Mouse (Mus musculus): ENCODE measurements at regions not wholly inside any gene's neighbourhood (a gene's known extent, or its start where the extent isn't known, plus 50 kb on each side); places are given as distances from the start of the nearest gene placed in this dataset.
A peak's percentile ranks its signal among the peaks of the same experiment; 100 is the strongest.

DNA sequence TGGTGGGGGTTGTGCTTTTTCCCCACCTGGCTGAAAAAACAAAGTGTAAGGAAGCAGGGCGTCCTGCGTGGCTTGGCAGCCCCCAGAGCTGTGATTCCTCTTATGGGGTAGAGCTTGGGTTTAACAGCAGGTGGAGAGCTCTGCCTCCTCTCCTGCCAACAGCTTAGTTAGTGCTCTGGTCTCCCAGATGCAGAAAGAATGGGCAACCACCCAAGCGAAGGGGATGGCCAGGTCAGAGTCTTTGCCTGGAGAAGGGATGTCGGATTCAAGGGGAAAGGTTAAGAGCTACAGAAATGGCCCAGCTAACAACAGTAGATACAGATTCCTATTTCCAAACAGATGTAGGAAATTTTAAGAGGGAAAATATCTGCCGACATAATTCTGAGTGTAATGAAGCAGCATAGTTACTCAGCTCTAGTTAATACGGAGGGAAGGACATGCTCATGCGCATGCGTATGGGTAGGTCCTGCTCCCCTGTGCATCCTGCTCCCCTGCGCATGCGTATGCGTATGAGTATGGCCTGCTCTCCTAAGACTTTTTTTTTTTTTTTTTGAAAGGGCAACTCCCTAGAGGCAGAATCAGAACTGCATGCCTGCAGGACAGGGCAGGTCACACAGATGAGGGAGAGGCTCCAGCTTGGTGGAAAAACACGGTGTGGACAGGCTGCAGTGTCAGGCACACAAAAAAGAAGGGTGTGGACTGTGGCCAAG lies 72.5 kb upstream of the Bod1 start:
- ATAC-seq (ENCODE audit: low read depth) (no peak), DNase-seq (ENCODE audit: low spot score) (no peak)
- Histone ChIP-seq H3K27ac (replicated peaks; ENCODE audit: low read depth, low read length) (no peak overlapping the region), H3K4me2 (ENCODE audit: low read depth, low read length) (no peak overlapping the region), H3K9me3 (ENCODE audit: control insufficient read depth, low read length) (no peaks in the 10 kb centered on the region), H3K9ac (ENCODE audit: low read depth, low read length) (no peak overlapping the region), H3K27me3 (replicated peaks; ENCODE audit: control insufficient read depth, insufficient read depth, low read length) (no peaks in the 10 kb centered on the region), H3K4me1 (ENCODE audit: control insufficient read depth, insufficient read depth, low read length) (no peaks in the 10 kb centered on the region), H3K36me3 (ENCODE audit: control insufficient read depth, insufficient read depth, low read length) (no peaks in the 10 kb centered on the region), H3K4me3 (ENCODE audit: low read depth, low read length) (no peak overlapping the region)
- 80% methylated on average over 12 of the region's 12 CpGs for WGBS

DNA sequence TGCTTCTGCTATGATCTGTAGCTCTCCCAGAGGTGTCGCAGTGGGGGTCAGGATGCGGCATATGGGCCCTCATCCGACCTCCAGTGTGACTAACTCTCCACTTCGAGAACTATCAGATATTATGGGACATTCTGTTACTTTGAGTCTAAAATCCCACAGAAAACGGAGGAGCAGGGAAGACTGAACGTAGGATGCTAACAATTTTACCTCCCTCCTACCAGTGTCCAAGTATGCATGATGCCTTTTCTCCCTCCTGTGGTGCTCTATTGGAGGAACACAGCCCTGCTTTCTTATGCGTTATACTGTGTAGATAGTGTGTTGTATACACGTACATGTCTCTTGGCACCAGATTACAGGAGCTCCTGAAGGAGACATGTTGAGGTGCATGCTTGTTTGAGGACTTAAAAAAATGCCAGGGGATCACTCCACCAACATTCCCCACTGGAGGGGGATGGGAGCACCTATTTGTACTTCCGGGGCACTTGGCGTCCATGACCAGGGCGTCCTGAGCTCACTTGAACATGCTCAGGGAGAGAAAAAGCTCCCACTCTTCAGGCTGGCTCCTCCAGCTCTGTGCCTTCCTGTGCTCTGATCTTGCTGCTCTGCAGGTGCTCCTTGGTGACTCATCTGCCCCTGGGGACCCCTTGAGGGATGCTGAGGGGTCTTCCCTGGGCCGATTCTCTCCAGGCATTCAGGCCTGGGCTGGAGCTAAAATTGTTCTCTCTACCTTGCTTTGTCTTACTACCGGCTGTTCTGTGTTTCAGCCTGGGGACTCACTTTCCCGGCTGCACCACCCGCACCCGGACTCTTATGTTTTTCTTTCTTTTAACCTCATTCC lies 73.6 kb upstream of the Bod1 start:
- DNase-seq (ENCODE audit: low spot score) = no peak
- Histone ChIP-seq H3K27ac (replicated peaks; ENCODE audit: low read depth, low read length) (no peak overlapping the region), H3K36me3 (ENCODE audit: control insufficient read depth, insufficient read depth, low read length) (no peaks in the 10 kb centered on the region), H3K4me3 (ENCODE audit: low read depth, low read length) (no peak overlapping the region), H3K9me3 (ENCODE audit: control insufficient read depth, low read length) (no peaks in the 10 kb centered on the region), H3K27me3 (replicated peaks; ENCODE audit: control insufficient read depth, insufficient read depth, low read length) (no peaks in the 10 kb centered on the region), H3K4me2 (ENCODE audit: low read depth, low read length) (no peak overlapping the region), H3K9ac (ENCODE audit: low read depth, low read length) (no peak overlapping the region), H3K4me1 (ENCODE audit: control insufficient read depth, insufficient read depth, low read length) (no peaks in the 10 kb centered on the region)
- WGBS = 66% methylated on average over 15 of the region's 16 CpGs
- no peak for ATAC-seq (ENCODE audit: low read depth)

GRCm38 (mm10) chr11:31745866-31746248 lies 74.2 kb upstream of the Bod1 start:
- H3K27ac ChIP-seq (replicated peaks; ENCODE audit: low read depth, low read length) = no peak overlapping the region
- no peak overlapping the region for H3K4me3 ChIP-seq (ENCODE audit: low read depth, low read length)
- no peak for ATAC-seq (ENCODE audit: low read depth)
- H3K36me3 ChIP-seq (ENCODE audit: control insufficient read depth, insufficient read depth, low read length) = no peaks in the 10 kb centered on the region
- H3K9me3 ChIP-seq (ENCODE audit: control insufficient read depth, low read length) = no peaks in the 10 kb centered on the region
- 42% methylated on average over 5 of the region's 5 CpGs for WGBS
- H3K4me2 ChIP-seq (ENCODE audit: low read depth, low read length) = no peak overlapping the region
- no peak overlapping the region for H3K9ac ChIP-seq (ENCODE audit: low read depth, low read length)
- H3K27me3 ChIP-seq (replicated peaks; ENCODE audit: control insufficient read depth, insufficient read depth, low read length) = no peaks in the 10 kb centered on the region
- no peak for DNase-seq (ENCODE audit: low spot score)
- no peaks in the 10 kb centered on the region for H3K4me1 ChIP-seq (ENCODE audit: control insufficient read depth, insufficient read depth, low read length)

- Histone ChIP-seq H3K4me2 (ENCODE audit: low read depth, low read length) (no peak overlapping the region), H3K9ac (ENCODE audit: low read depth, low read length) (no peak overlapping the region), H3K27ac (replicated peaks; ENCODE audit: low read depth, low read length) (no peak overlapping the region), H3K36me3 (ENCODE audit: control insufficient read depth, insufficient read depth, low read length) (no peaks in the 10 kb centered on the region), H3K4me1 (ENCODE audit: control insufficient read depth, insufficient read depth, low read length) (no peaks in the 10 kb centered on the region), H3K4me3 (ENCODE audit: low read depth, low read length) (no peak overlapping the region), H3K27me3 (replicated peaks; ENCODE audit: control insufficient read depth, insufficient read depth, low read length) (no peaks in the 10 kb centered on the region), H3K9me3 (ENCODE audit: control insufficient read depth, low read length) (no peaks in the 10 kb centered on the region)
- ATAC-seq (ENCODE audit: low read depth) = no peak
- DNase-seq (ENCODE audit: low spot score) = no peak
- WGBS = 74% methylated on average over 6 of the region's 6 CpGs
These were observed 74.8 kb upstream of the Bod1 start for GRCm38 (mm10) chr11:31746488-31746887.

GRCm38 (mm10) chr11:31746939-31747338 lies 75.3 kb upstream of the Bod1 start:
- WGBS = 69% methylated on average over 8 of the region's 8 CpGs
- Histone ChIP-seq H3K27ac (replicated peaks; ENCODE audit: low read depth, low read length) (no peak overlapping the region), H3K4me2 (ENCODE audit: low read depth, low read length) (no peak overlapping the region), H3K27me3 (replicated peaks; ENCODE audit: control insufficient read depth, insufficient read depth, low read length) (no peaks in the 10 kb centered on the region), H3K36me3 (ENCODE audit: control insufficient read depth, insufficient read depth, low read length) (no peaks in the 10 kb centered on the region), H3K4me3 (ENCODE audit: low read depth, low read length) (no peak overlapping the region), H3K4me1 (ENCODE audit: control insufficient read depth, insufficient read depth, low read length) (no peaks in the 10 kb centered on the region), H3K9ac (ENCODE audit: low read depth, low read length) (no peak overlapping the region), H3K9me3 (ENCODE audit: control insufficient read depth, low read length) (no peaks in the 10 kb centered on the region)
- no peak for DNase-seq (ENCODE audit: low spot score)
- no peak for ATAC-seq (ENCODE audit: low read depth)

- no peaks in the 10 kb centered on the region for H3K9me3 ChIP-seq (ENCODE audit: control insufficient read depth, low read length)
- no peaks in the 10 kb centered on the region for H3K36me3 ChIP-seq (ENCODE audit: control insufficient read depth, insufficient read depth, low read length)
- H3K4me2 ChIP-seq (ENCODE audit: low read depth, low read length) = no peak overlapping the region
- no peaks in the 10 kb centered on the region for H3K27me3 ChIP-seq (replicated peaks; ENCODE audit: control insufficient read depth, insufficient read depth, low read length)
- no peak overlapping the region for H3K9ac ChIP-seq (ENCODE audit: low read depth, low read length)
- H3K4me1 ChIP-seq (ENCODE audit: control insufficient read depth, insufficient read depth, low read length) = no peaks in the 10 kb centered on the region
- no peak overlapping the region for H3K4me3 ChIP-seq (ENCODE audit: low read depth, low read length)
- 57% methylated on average over 5 of the region's 5 CpGs for WGBS
- H3K27ac ChIP-seq (replicated peaks; ENCODE audit: low read depth, low read length) = 0 out of 2 replicates have a peak overlapping the region, but pooled peaks have one; percentile 21
- DNase-seq (ENCODE audit: low spot score) (no peak), ATAC-seq (ENCODE audit: low read depth) (no peak)
These were observed 76.7 kb upstream of the Bod1 start for GRCm38 (mm10) chr11:31748275-31748815.

DNA sequence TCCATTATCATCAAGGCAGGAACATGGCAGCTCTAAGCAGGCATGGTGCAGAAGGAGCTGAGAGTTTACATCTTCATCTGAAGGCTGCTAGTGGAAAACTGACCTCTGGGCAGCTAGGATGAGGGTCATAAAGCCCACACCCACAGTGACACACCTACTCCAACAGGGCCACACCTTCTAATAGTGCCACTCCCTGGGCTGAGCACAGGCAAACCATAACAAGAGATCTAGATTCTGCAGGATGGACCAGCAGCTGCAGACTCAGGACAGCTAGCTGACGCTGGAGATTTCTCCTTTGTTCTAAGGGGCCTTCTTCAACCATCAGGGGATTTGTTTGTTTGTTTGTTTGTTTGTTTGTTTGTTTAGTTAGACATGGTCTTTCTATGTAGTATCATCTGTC lies 79.6 kb upstream of the Bod1 start:
- Histone ChIP-seq H3K4me2 (ENCODE audit: low read depth, low read length) (no peak overlapping the region), H3K9ac (ENCODE audit: low read depth, low read length) (no peak overlapping the region), H3K9me3 (ENCODE audit: control insufficient read depth, low read length) (no peaks in the 10 kb centered on the region), H3K27me3 (replicated peaks; ENCODE audit: control insufficient read depth, insufficient read depth, low read length) (no peaks in the 10 kb centered on the region), H3K4me1 (ENCODE audit: control insufficient read depth, insufficient read depth, low read length) (no peaks in the 10 kb centered on the region), H3K27ac (replicated peaks; ENCODE audit: low read depth, low read length) (no peak overlapping the region), H3K36me3 (ENCODE audit: control insufficient read depth, insufficient read depth, low read length) (no peaks in the 10 kb centered on the region), H3K4me3 (ENCODE audit: low read depth, low read length) (no peak overlapping the region)
- DNase-seq (ENCODE audit: low spot score) = no peak
- ATAC-seq (ENCODE audit: low read depth) = no peak
- 87% methylated on average over 1 of the region's 1 CpGs for WGBS

DNA sequence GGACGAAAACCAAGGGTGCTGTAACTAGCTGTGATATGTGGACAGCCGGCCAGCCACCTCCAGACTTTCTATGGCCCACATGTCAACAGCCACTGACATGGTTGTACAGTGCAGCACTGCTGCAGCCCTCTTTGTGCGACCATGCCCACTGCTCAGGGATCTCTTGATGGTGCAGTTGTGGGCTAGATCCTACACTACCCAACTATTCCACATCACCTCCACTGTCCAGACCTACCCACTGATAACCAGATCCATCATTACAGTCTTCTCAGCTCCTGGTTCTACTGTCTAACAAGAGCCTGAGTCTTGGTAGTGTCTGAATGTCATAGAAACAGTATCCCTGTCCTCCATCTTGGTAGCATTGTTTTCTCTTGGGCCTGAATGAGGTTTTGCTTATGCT lies 81.5 kb upstream of the Bod1 start:
- Histone ChIP-seq H3K9me3 (ENCODE audit: control insufficient read depth, low read length) (no peaks in the 10 kb centered on the region), H3K27me3 (replicated peaks; ENCODE audit: control insufficient read depth, insufficient read depth, low read length) (no peaks in the 10 kb centered on the region), H3K4me1 (ENCODE audit: control insufficient read depth, insufficient read depth, low read length) (no peaks in the 10 kb centered on the region), H3K36me3 (ENCODE audit: control insufficient read depth, insufficient read depth, low read length) (no peaks in the 10 kb centered on the region), H3K27ac (replicated peaks; ENCODE audit: low read depth, low read length) (no peak overlapping the region), H3K4me2 (ENCODE audit: low read depth, low read length) (no peak overlapping the region), H3K4me3 (ENCODE audit: low read depth, low read length) (no peak overlapping the region), H3K9ac (ENCODE audit: low read depth, low read length) (no peak overlapping the region)
- DNase-seq (ENCODE audit: low spot score) (no peak), ATAC-seq (ENCODE audit: low read depth) (no peak)
- 87% methylated on average over 3 of the region's 3 CpGs for WGBS
